In the genomic region with DNA sequence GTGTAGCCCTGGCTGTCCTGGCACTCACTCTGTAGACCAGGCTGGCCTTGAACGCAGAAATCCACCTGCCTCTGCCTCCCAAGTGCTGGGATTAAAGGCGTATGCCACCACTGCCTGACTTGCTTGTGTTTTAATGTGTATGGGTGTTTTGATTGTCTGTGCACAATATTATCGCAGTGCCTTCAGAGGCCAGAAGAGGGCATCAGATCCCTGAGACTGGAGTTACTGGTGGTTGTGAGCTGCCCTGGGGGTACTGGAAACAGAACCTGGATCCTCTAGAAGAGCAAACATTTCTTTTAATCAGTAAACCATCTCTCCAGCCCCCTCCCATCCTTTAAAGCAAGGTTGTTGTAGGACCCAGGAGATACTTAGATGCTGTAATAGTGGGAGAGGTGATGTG, we compare ENCODE assay signal across 17 mouse cellular contexts. TPM values are rescaled to one million over a fixed set of nuclear protein-coding genes. Genes with fewer than 3 reads are reported as not detected.
DNase-seq lines count a peak whose midpoint lies in the region; ATAC-seq and TF ChIP-seq lines count a peak whose summit lies in the region.
"Had no signal": no experiment of that assay in that cellular context is flagged by ENCODE, and none has a peak within 500 bp of the region (broad histone marks: within the 10 kb centered on the region; RNA-seq: fewer than 3 reads in every experiment).

No protein-coding gene starts in this region.

- H3K27ac ChIP-seq in forebrain, postnatal 0 days (ENCODE audit: low read depth, low read length) = no peak overlapping the region
- no peak overlapping the region for H3K27ac ChIP-seq in forebrain, embryonic 13.5 days
- no peak overlapping the region for H3K27ac ChIP-seq in left cerebral cortex, adult 2 months
- H3K27ac ChIP-seq in cortical plate, adult 2 months (ENCODE audit: insufficient read depth, low read length) = no peak overlapping the region
- H3K27ac ChIP-seq: heart, embryonic 13.5 days; hindbrain, embryonic 10.5 days; limb, embryonic 10.5 days had no signal

- no peak for ATAC-seq in forebrain, postnatal 0 days
- ATAC-seq in forebrain, embryonic 13.5 days = no peak
- ATAC-seq: intestine, embryonic 16.5 days; midbrain, embryonic 15.5 days had no signal

- intact Hi-C loops in left cerebral cortex, adult 2 months (cut with DNase I) = loop anchor here (2.0 to 5.0 kb wide), 2 partner anchors 15 to 49 kb away; no protein-coding TSS in a partner anchor
- intact Hi-C loops in left cerebral cortex, postnatal 10 days (cut with DNase I) = loop anchor here (5.0 kb wide), 1 partner anchor 49 kb away; no protein-coding TSS in a partner anchor

- DNase-seq in forebrain, postnatal 0 days = no peak
- DNase-seq in left cerebral cortex, adult 2 months (ENCODE audit: extremely low spot score in 1 of 2, low spot score in 2 of 2) = no peak
- DNase-seq in left cerebral cortex, postnatal 10 days (ENCODE audit: extremely low spot score in 1 of 2, low spot score in 2 of 2) = no peak
- peak; percentile 39 for DNase-seq in CD4-positive helper T cell, adult 2 months (ENCODE audit: low read depth, low spot score)
- DNase-seq in yolk sac, embryonic 10.5 days (ENCODE audit: low spot score) = no peak
- DNase-seq in cerebellum, postnatal 25 days = no peak
- DNase-seq: cerebellum, postnatal 14 days; kidney, postnatal 25 days; lung, embryonic 14.5 days; right cerebral cortex, postnatal 14 days had no signal

- H3K9me3 ChIP-seq in forebrain, postnatal 0 days (ENCODE audit: low read length) = no peaks in the 10 kb centered on the region
- H3K9me3 ChIP-seq in forebrain, embryonic 13.5 days (replicated peaks) = 0 out of 2 replicates have a peak, but pooled peaks cover 4% of the 10 kb centered on the region
- H3K9me3 ChIP-seq: limb, embryonic 10.5 days; midbrain, embryonic 15.5 days had no signal

- H3K9ac ChIP-seq in forebrain, postnatal 0 days = no peak overlapping the region
- no peak overlapping the region for H3K9ac ChIP-seq in forebrain, embryonic 13.5 days
- H3K9ac ChIP-seq: heart, embryonic 13.5 days; lung, embryonic 14.5 days; midbrain, embryonic 15.5 days had no signal

- no peaks in the 10 kb centered on the region for H3K36me3 ChIP-seq in forebrain, postnatal 0 days (ENCODE audit: insufficient read depth)
- H3K36me3 ChIP-seq in forebrain, embryonic 13.5 days (ENCODE audit: poor library complexity, severe bottlenecking) = peaks cover 27% of the 10 kb centered on the region; the same call in 1 of the 2 replicates
- H3K36me3 ChIP-seq: heart, embryonic 13.5 days; limb, embryonic 10.5 days; midbrain, embryonic 15.5 days had no signal

- 0 out of 2 replicates have a peak, but pooled peaks cover 3% of the 10 kb centered on the region for H3K4me1 ChIP-seq in forebrain, postnatal 0 days (ENCODE audit: insufficient read depth)
- H3K4me1 ChIP-seq in forebrain, embryonic 13.5 days = peaks cover 38% of the 10 kb centered on the region
- H3K4me1 ChIP-seq in cortical plate, adult 2 months (ENCODE audit: control insufficient read depth, insufficient read depth, low read length) = 0 out of 2 replicates have a peak, but pooled peaks cover 3% of the 10 kb centered on the region

- TF ChIP-seq CTCF in forebrain, postnatal 0 days (IDR thresholded peaks at IDR 0.05; ENCODE audit: low read depth) = peak; percentile 33
- peak; percentile 28 for TF ChIP-seq CTCF in left cerebral cortex, adult 2 months (IDR thresholded peaks at IDR 0.05)
- 0 out of 2 replicates have a peak, but pooled peaks have one; percentile 11 for TF ChIP-seq CTCF in cortical plate, adult 2 months (IDR thresholded peaks at IDR 0.05; ENCODE audit: extremely low read depth, insufficient read depth, low read length)

- TF ChIP-seq POLR2A in cortical plate, adult 2 months (IDR thresholded peaks at IDR 0.05; ENCODE audit: extremely low read depth, insufficient read depth, low read length) = no peak

- no peak overlapping the region for H3K4me2 ChIP-seq in forebrain, postnatal 0 days (ENCODE audit: low read depth)
- H3K4me2 ChIP-seq in forebrain, embryonic 13.5 days = no peak overlapping the region
- H3K4me2 ChIP-seq: heart, embryonic 13.5 days had no signal

- no peak overlapping the region for H3K4me3 ChIP-seq in forebrain, postnatal 0 days (ENCODE audit: low read depth, low read length)
- H3K4me3 ChIP-seq in forebrain, embryonic 13.5 days = no peak overlapping the region
- no peak overlapping the region for H3K4me3 ChIP-seq in left cerebral cortex, adult 2 months
- no peak overlapping the region for H3K4me3 ChIP-seq in cortical plate, adult 2 months (ENCODE audit: insufficient read depth, low read length)
- H3K4me3 ChIP-seq: heart, embryonic 13.5 days; limb, embryonic 10.5 days had no signal

- WGBS in forebrain, postnatal 0 days = 89% methylated on average over 3 of the region's 3 CpGs
- WGBS in forebrain, embryonic 13.5 days = 89% methylated on average over 3 of the region's 3 CpGs

- no peaks in the 10 kb centered on the region for H3K27me3 ChIP-seq in forebrain, postnatal 0 days (ENCODE audit: insufficient read depth, low read length)
- no peaks in the 10 kb centered on the region for H3K27me3 ChIP-seq in forebrain, embryonic 13.5 days
- H3K27me3 ChIP-seq: midbrain, embryonic 15.5 days had no signal

RNA-seq across cellular contexts. Expression of gene Rhbdl3, which starts 3.0 kb away (rescaled TPM):
- 3.8 and 6.7 TPM in 2 replicates for total RNA-seq in forebrain, postnatal 0 days (2014; rRNA removed)
- 2.5 and 2.8 TPM in 2 replicates for polyA plus RNA-seq in forebrain, postnatal 0 days (2015; fragmentation: Nextera tagmentation; extraction: Ambion mirVana)
- polyA plus RNA-seq in forebrain, embryonic 13.5 days (2015; fragmentation: Nextera tagmentation; extraction: Ambion mirVana) = 24.9 and 27.5 TPM in 2 replicates
- 10 to 100 TPM; 22.9 to 27.7 TPM for total RNA-seq in left cerebral cortex, adult 2 months (2021)
- total RNA-seq in left cerebral cortex, postnatal 10 days (2021) = 10 to 100 TPM; 19.4 to 22.5 TPM
- polyA plus RNA-seq in cortical plate, adult 2 months (2012; rRNA removed) = 7.5 and 8.4 TPM in 2 replicates
